Mouse (Mus musculus) bone marrow, adult 2 months (tissue): ENCODE results near the gene Man2a1. TPM values are rescaled to one million over a fixed set of nuclear protein-coding genes. Genes with fewer than 3 reads are reported as not detected.

ENCODE experiments used
- H3K27ac ChIP-seq: fragments of 200-500 bp; 2 replicates; pipeline ENCODE4 v1.5.1; 2012; ENCODE audit warnings: low read depth, mild to moderate bottlenecking, control low read depth, inconsistent platforms, low read length; ENCODE audit not compliant: control insufficient read depth, poor library complexity, insufficient read depth
- H3K4me1 ChIP-seq: fragments of 200-500 bp; 2 replicates; pipeline ENCODE4 v1.6.1; 2011; ENCODE audit warnings: low read length; ENCODE audit not compliant: control insufficient read depth, insufficient read depth
- H3K4me3 ChIP-seq: fragments of 200-500 bp; replicated peaks from 2 replicates; pipeline ENCODE3; 2011; ENCODE audit warnings: mild to moderate bottlenecking, low read depth, low read length, control low read depth; ENCODE audit not compliant: control insufficient read depth
- CTCF ChIP-seq: fragments of 200-500 bp; IDR thresholded peaks from 2 replicates; pipeline ENCODE4 v1.5.1; 2011; ENCODE audit warnings: low read length, control low read depth; ENCODE audit not compliant: control insufficient read depth, insufficient read depth
- POLR2A ChIP-seq: fragments of 200-500 bp; IDR thresholded peaks from 2 replicates; pipeline ENCODE4 v1.6.1; 2011; ENCODE audit warnings: low read depth, mild to moderate bottlenecking, control low read depth, low read length, borderline replicate concordance; ENCODE audit not compliant: control insufficient read depth
- WGBS: fragments of 180-500 bp; shearing (Covaris S2); methylation state at CpG from one replicate; pipeline ENCODE4 v1.1.7; 2018; 5-methylcytosine and 5-hydroxymethylcytosine counted together
- polyA plus RNA-seq: library from polyadenylated mRNA; stranded (reverse); fragments of >200 nt; gene quantifications from 2 replicates; pipeline ENCODE4 v1.2.4, GENCODE M21; 2011; ENCODE audit warnings: low replicate concordance; ENCODE audit not compliant: missing spikeins, insufficient read depth, insufficient read length

Gene Man2a1
- polyA plus RNA-seq, 1 experiment: 22.5 TPM

- Histone ChIP-seq H3K4me1 (peaks cover 4% of the 10 kb centered on the region), H3K4me3 (no peak overlapping the region), H3K27ac (no peak overlapping the region)
- TF ChIP-seq POLR2A (no peak), CTCF (no peak)
- WGBS: 17% methylated on average over 5 of the region's 5 CpGs
These were observed 120.6 kb downstream of the Man2a1 start for GRCm38 (mm10) chr17:64721112-64721511.

- 54% methylated on average over 1 of the region's 1 CpGs for WGBS
- TF ChIP-seq POLR2A (no peak), CTCF (no peak)
- Histone ChIP-seq H3K4me1 (peaks cover 4% of the 10 kb centered on the region), H3K4me3 (no peak overlapping the region), H3K27ac (no peak overlapping the region)
These were observed 122.6 kb downstream of the Man2a1 start for GRCm38 (mm10) chr17:64723162-64723561.

- WGBS: 86% methylated on average over 3 of the region's 3 CpGs
- no peak for TF ChIP-seq CTCF
- H3K4me3 ChIP-seq: no peak overlapping the region
These were observed 124.7 kb downstream of the Man2a1 start for GRCm38 (mm10) chr17:64725214-64725613.

GRCm38 (mm10) chr17:64726032-64726431 is 125.5 kb downstream of the Man2a1 start:
- WGBS: 66% methylated on average over 7 of the region's 7 CpGs
- no peak overlapping the region for H3K4me3 ChIP-seq
- H3K4me1 ChIP-seq: peaks cover 4% of the 10 kb centered on the region
- TF ChIP-seq POLR2A: no peak
- TF ChIP-seq CTCF: no peak
- no peak overlapping the region for H3K27ac ChIP-seq

More at GRCm38 (mm10) chr17:64725214-64725613, 124.7 kb downstream of the Man2a1 start:
- Histone ChIP-seq H3K4me1 (peaks cover 4% of the 10 kb centered on the region), H3K27ac (no peak overlapping the region)

- Histone ChIP-seq H3K4me3 (no peak overlapping the region), H3K27ac (no peak overlapping the region), H3K4me1 (no peaks in the 10 kb centered on the region)
- 53% methylated on average over 4 of the region's 4 CpGs for WGBS
- TF ChIP-seq POLR2A (no peak), CTCF (no peak)
These were observed 135.0 kb downstream of the Man2a1 start for GRCm38 (mm10) chr17:64735492-64735891.

- H3K4me1 ChIP-seq: no peaks in the 10 kb centered on the region
- 83% methylated on average over 1 of the region's 1 CpGs for WGBS
- H3K4me3 ChIP-seq: no peak overlapping the region
- no peak overlapping the region for H3K27ac ChIP-seq
- no peak for TF ChIP-seq CTCF
- TF ChIP-seq POLR2A: no peak
These were observed 137.4 kb downstream of the Man2a1 start for GRCm38 (mm10) chr17:64737918-64738317.

- 85% methylated on average over 6 of the region's 6 CpGs for WGBS
- Histone ChIP-seq H3K4me1 (no peaks in the 10 kb centered on the region), H3K27ac (no peak overlapping the region), H3K4me3 (no peak overlapping the region)
- TF ChIP-seq POLR2A: no peak
- TF ChIP-seq CTCF: no peak
These were observed 138.6 kb downstream of the Man2a1 start for GRCm38 (mm10) chr17:64739129-64739528.

GRCm38 (mm10) chr17:64742715-64743605 is 142.4 kb downstream of the Man2a1 start:
- no peaks in the 10 kb centered on the region; the same call in 1 of the 2 replicates for H3K4me1 ChIP-seq
- no peak overlapping the region for H3K4me3 ChIP-seq
- H3K27ac ChIP-seq: no peak overlapping the region
- TF ChIP-seq CTCF: no peak
- TF ChIP-seq POLR2A: no peak
- WGBS: 80% methylated on average over 6 of the region's 6 CpGs
